Mouse (Mus musculus) thymus, adult 2 months (tissue): ENCODE data around the gene Ttyh2. TPM values are rescaled to one million over a fixed set of nuclear protein-coding genes. Genes with fewer than 3 reads are reported as not detected.
A peak's percentile ranks its signal among the peaks of the same experiment; 100 is the strongest.

ENCODE experiments used
- DNase-seq: peaks from one replicate; pipeline ENCODE4 v3.0.0; 2021
- H3K27ac ChIP-seq: fragments of 200-500 bp; 2 replicates; pipeline ENCODE4 v1.5.1; 2012; ENCODE audit warnings: low read length, control low read depth; ENCODE audit not compliant: control insufficient read depth, insufficient read depth
- H3K27me3 ChIP-seq: fragments of 200-500 bp; 2 replicates; pipeline ENCODE4 v1.6.1; 2012; ENCODE audit warnings: mild to moderate bottlenecking, low read length, moderate library complexity, mixed read lengths; ENCODE audit not compliant: control insufficient read depth, insufficient read depth
- H3K36me3 ChIP-seq: fragments of 200-500 bp; 2 replicates; pipeline ENCODE4 v1.6.1; 2012; ENCODE audit warnings: mild to moderate bottlenecking, low read length, moderate library complexity; ENCODE audit not compliant: control insufficient read depth, insufficient read depth
- H3K4me1 ChIP-seq: fragments of 200-500 bp; replicated peaks from 2 replicates; pipeline ENCODE4 v1.6.1; 2012; ENCODE audit warnings: low read length; ENCODE audit not compliant: control insufficient read depth, insufficient read depth
- H3K4me3 ChIP-seq: fragments of 200-500 bp; 2 replicates; pipeline ENCODE4 v1.5.1; 2012; ENCODE audit warnings: mild to moderate bottlenecking, low read length, control low read depth, moderate library complexity; ENCODE audit not compliant: control insufficient read depth, insufficient read depth
- CTCF ChIP-seq: fragments of 200-500 bp; IDR thresholded peaks from 2 replicates; pipeline ENCODE4 v1.5.1; 2012; ENCODE audit warnings: mild to moderate bottlenecking, control low read depth, low read length, moderate library complexity, borderline replicate concordance; ENCODE audit not compliant: control insufficient read depth, poor library complexity, insufficient read depth; ENCODE audit errors: extremely low read depth
- POLR2A ChIP-seq: fragments of 200-500 bp; IDR thresholded peaks from 2 replicates; pipeline ENCODE4 v1.6.1; 2012; ENCODE audit warnings: mild to moderate bottlenecking, low read length, control low read depth, moderate library complexity; ENCODE audit not compliant: control insufficient read depth, poor library complexity, insufficient read depth; ENCODE audit errors: extremely low read depth
- WGBS: fragments of 180-500 bp; shearing (Covaris S2); methylation state at CpG from one replicate; pipeline ENCODE4 v1.1.7; 2018; 5-methylcytosine and 5-hydroxymethylcytosine counted together
- polyA plus RNA-seq: library from polyadenylated mRNA; depleted of rRNA; stranded (reverse); fragments of >200 nt; gene quantifications from 2 replicates; pipeline ENCODE4 v1.2.3, GENCODE M21; 2012

The Ttyh2 gene
- polyA plus RNA-seq, 1 experiment, result 17.3 TPM

DNA sequence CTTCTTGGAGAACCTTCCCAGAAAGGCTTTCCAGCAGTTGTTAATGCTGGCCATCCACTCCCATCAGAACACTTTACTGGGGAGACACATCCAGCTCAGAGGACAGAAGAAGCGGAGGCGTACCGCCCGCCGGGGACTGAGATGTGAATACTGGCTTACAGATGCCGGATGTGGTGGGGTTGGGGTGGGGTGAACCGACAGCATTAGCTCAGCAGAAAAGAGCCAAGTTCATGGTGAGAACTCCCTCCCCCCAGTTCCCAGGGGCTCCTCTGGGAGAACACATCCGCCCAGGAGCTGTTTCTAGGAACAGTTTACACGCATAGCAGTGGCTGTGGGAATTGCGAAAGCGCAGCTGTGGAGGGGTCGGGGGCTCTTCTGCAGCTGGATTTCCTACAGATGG lies 24.3 kb downstream of the Ttyh2 start:
- WGBS, result 50% methylated on average over 12 of the region's 12 CpGs
- H3K4me3 ChIP-seq, result no peak overlapping the region
- H3K4me1 ChIP-seq, result peaks cover 16% of the 10 kb centered on the region
- H3K27ac ChIP-seq, result no peak overlapping the region
- 0 out of 2 replicates have a peak, but pooled peaks have one; percentile 11 for TF ChIP-seq POLR2A
- TF ChIP-seq CTCF, result no peak
- H3K36me3 ChIP-seq, result no peaks in the 10 kb centered on the region
- peak; percentile 54 for DNase-seq
- H3K27me3 ChIP-seq, result no peaks in the 10 kb centered on the region

DNA sequence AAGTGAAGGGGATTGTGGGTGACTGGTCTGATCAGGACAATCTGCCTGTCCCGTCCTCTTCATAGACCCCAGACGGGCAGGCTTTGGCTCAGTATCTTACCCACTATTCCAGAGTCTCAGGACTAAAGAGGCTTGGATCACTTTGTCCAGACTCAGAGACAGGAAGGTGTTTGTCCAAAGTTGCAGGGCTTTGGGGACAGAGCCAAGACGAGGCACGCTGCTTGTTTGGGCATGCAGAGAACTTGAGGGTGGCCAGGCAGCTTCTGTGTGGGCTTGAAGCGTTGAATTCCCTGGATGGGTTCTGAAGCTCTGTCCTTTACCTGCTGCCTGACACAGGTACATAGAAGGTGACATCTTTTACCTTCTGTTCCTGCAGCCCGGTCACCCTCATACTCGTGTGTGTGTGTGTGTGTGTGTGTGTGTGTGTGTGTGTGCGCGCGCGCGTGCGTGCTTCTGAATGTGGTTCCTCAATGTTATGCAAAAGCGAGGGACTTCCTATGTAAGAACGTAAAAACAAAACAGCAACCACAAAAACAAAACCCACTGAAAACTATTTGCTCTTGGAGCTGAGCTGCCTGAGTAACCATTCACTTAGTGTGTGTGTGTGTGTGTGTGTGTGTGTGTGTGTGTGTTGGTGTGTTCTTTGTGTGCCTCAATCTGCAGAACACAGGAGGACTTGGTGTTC lies 27.2 kb downstream of the Ttyh2 start:
- Histone ChIP-seq H3K4me1 (peaks cover 16% of the 10 kb centered on the region), H3K27me3 (no peaks in the 10 kb centered on the region), H3K36me3 (no peaks in the 10 kb centered on the region), H3K4me3 (no peak overlapping the region), H3K27ac (no peak overlapping the region)
- no peak for TF ChIP-seq CTCF
- TF ChIP-seq POLR2A, result no peak
- 57% methylated on average over 15 of the region's 15 CpGs for WGBS
- DNase-seq, result no peak

DNA sequence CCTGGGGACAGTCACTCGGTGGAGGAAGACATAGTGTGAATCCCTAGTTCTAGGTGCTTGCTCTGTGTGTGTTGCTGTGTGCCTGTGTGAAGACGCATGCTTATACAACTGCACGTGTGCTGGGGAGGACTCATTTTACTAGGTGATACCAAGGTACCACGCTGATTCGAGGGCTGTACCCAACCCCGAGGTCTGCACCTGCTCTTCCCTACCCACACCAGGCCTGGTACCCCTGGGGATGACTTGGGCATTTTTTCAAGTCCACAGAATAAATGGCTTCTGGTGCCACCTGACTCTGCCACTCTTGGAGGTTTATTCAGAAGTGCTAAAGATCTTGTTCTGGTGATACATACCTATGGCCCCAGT lies 27.7 kb downstream of the Ttyh2 start:
- H3K36me3 ChIP-seq, result no peaks in the 10 kb centered on the region
- no peak for TF ChIP-seq CTCF
- no peak for TF ChIP-seq POLR2A
- no peaks in the 10 kb centered on the region for H3K27me3 ChIP-seq
- 45% methylated on average over 6 of the region's 6 CpGs for WGBS
- peaks cover 16% of the 10 kb centered on the region for H3K4me1 ChIP-seq
- DNase-seq, result no peak
- no peak overlapping the region for H3K4me3 ChIP-seq
- no peak overlapping the region for H3K27ac ChIP-seq

DNA sequence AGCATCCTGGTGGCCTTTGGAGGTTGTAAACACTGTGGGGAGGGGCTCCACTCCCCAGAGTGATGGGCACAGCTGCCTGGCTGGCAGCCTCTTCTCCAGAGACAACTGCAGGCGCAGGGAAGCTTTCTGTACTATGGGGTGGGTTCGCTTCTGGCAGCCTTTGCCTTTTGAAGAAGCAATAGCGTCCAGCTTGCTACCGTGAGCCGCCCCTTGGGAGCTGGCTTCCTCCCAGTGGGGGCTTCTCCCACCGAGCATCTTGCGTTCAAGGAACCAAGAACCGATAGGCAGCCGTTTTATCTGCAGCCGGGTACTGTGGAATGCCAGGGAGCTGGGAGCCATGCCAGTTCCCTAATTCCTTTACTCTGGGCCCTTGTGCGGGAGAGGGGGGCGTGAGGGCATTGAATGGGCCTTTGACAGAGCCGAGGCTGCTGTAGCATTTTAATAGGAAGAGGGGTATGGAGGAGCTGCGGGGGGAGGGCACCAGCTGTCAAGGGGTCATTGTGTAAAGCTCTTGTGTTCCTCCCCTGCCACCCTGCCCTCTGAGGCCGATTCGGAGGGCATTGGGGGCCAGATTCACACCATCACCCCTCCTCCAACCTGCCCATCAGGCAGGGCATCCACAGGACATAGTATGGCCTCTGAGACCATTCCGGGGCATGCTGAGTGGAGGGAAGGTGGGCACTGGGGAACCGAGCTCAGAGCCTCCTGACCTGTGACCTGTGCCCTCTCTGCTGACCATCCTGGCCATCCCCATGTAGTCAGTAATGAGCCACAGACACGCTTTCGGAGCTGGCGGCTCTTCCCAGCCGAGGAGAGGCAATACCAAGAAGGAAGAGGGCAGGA lies 29.1 kb downstream of the Ttyh2 start:
- Histone ChIP-seq H3K4me3 (no peak overlapping the region), H3K27ac (no peak overlapping the region), H3K36me3 (no peaks in the 10 kb centered on the region), H3K27me3 (no peaks in the 10 kb centered on the region), H3K4me1 (peaks cover 14% of the 10 kb centered on the region)
- WGBS, result 94% methylated on average over 22 of the region's 22 CpGs
- DNase-seq, result no peak
- TF ChIP-seq POLR2A (no peak), CTCF (no peak)

DNA sequence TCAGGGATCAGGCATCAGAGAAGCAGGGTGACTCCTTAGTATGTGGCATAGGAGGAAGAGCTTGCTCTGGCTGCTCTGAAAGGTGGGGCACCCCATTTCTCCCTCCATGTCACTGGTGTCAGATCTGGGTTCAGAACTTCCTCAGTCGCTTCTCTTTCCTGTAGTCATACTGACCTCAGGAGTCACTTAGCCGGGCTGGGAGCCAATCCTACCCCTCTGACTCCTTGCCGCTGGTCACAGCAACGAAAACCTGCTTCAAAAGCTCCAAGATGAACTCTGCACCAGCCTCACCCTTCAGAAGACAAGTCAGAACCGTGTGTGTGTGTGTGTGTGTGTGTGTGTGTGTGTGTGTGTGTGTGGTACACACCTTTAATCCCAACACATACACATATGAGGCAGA lies 31.1 kb downstream of the Ttyh2 start:
- TF ChIP-seq POLR2A (no peak), CTCF (no peak)
- no peak for DNase-seq
- H3K27me3 ChIP-seq, result no peaks in the 10 kb centered on the region

DNA sequence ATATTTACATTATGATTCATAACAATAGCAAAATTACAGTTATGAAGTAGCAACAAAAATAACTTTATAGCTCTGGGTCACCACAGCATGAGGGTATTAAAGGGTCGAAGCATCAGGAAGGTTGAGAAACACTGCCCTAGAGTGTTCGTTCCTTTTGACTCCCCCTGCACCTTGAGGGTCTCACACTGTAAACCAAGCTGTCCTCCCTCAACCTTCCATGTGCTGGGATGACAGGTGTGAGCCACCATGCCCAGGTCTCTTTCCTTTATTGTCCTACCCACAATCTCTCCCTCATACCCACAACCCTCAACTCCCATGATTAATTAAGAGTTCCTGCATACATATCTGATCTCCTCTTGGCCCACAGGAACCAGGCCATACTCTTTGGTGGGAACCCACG lies 36.2 kb downstream of the Ttyh2 start:
- WGBS, result 88% methylated on average over 3 of the region's 3 CpGs
- TF ChIP-seq CTCF, result no peak
- TF ChIP-seq POLR2A, result no peak
- Histone ChIP-seq H3K27me3 (no peaks in the 10 kb centered on the region), H3K36me3 (no peaks in the 10 kb centered on the region), H3K4me1 (no peaks in the 10 kb centered on the region), H3K4me3 (no peak overlapping the region), H3K27ac (no peak overlapping the region)
- DNase-seq, result no peak

More for the DNA sequence above, 31.1 kb downstream of the Ttyh2 start:
- H3K36me3 ChIP-seq, result no peaks in the 10 kb centered on the region
- H3K27ac ChIP-seq, result no peak overlapping the region
- H3K4me3 ChIP-seq, result no peak overlapping the region
- 61% methylated on average over 5 of the region's 5 CpGs for WGBS
- H3K4me1 ChIP-seq, result peaks cover 8% of the 10 kb centered on the region
